Mouse (Mus musculus): Measurements from ENCODE around the gene Opa1.

The Opa1 gene

DNA sequence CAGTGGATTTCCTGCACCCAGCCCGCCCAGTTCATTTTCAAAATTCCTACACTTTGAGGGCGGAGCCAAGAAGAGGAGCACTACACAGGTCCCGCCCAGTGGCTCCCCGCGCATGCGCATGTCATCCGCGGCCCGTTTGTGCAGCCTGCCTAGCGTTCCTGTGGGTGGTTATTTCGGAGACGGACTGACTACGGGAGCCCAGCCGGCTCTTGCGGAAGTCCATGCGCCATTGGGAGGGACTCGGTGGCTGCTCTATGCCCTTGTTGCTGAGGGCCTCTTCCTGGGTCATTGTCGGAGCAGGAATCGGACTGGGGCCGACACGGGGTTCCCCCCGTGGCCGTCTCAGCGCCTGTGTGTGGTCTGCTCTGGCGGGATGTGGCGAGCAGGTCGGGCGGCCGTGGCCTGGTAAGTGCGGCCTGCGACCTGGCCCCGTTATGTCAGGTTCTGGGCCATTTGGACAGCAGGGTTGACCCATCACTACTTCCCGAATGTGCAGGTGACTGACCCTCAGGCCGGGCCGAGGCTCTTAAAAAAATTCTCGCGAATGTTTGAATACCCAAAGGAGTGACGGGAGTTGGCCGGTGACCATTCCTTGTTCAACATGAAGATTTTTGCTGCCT lies at the start of gene Opa1:
Gene Opa1 (plus strand): TSS at position 168 of the 620 bp plus-strand sequence.
- DNase-seq (ENCODE audit: low spot score in 2 of 2): peak; percentile 99

- no peak for DNase-seq (ENCODE audit: low spot score in 2 of 2)
These were observed 45.5 kb upstream of the Opa1 start for GRCm38 (mm10) chr16:29533641-29534040.

DNA sequence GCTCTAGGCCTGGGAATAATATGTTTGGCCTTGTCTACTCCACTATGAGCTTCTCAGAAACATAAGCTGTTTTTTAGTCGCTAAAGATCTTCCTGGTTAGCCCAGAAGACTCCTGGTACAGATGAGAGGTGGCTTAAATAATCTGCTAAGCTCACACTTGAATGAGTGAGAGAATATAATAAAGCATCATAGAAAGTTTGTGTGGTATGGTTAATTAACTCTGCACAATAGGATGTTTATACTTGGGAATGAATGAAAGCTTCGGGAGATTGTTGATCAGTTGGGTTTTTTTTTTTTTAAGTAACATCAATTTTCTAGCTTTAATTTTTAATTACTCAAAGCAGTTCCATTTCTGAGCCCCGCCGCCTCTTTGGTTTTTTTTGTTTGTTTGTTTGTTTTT lies 43.3 kb upstream of the Opa1 start:
- DNase-seq (ENCODE audit: low spot score in 2 of 2): no peak

- DNase-seq (ENCODE audit: low spot score in 2 of 2): peak in 1 of 2 experiments; percentile 11
These were observed 42.5 kb upstream of the Opa1 start for GRCm38 (mm10) chr16:29536411-29537204.

DNA sequence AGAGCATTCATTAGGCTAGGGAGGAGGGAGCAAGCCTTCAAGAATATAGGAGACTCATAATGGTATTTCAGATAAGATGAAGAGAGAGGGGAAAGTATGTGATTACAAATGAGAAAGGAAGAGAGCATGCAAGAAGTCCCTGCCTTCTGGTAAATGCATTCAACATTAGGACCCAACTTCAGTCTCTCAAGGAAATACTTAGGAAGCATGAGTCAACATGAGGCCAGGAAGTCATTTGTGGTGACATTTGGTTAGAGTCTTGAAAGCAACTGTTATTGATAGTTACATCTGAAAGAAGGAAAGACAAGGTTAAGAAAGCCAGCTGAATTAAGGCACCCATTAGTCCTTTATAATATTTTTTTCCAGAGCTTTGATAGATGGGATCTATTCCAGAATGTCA lies 39.2 kb upstream of the Opa1 start:
- DNase-seq (ENCODE audit: low spot score in 2 of 2): no peak

- DNase-seq (ENCODE audit: low spot score in 2 of 2): no peak
These were observed 37.9 kb upstream of the Opa1 start for GRCm38 (mm10) chr16:29541261-29541683.

- no peak for DNase-seq (ENCODE audit: low spot score in 2 of 2)
These were observed 34.3 kb upstream of the Opa1 start, which contains the start of gene Atp13a4 for GRCm38 (mm10) chr16:29544829-29545228. Gene Atp13a4, minus strand, starts transcription at chr16:29544864.

DNA sequence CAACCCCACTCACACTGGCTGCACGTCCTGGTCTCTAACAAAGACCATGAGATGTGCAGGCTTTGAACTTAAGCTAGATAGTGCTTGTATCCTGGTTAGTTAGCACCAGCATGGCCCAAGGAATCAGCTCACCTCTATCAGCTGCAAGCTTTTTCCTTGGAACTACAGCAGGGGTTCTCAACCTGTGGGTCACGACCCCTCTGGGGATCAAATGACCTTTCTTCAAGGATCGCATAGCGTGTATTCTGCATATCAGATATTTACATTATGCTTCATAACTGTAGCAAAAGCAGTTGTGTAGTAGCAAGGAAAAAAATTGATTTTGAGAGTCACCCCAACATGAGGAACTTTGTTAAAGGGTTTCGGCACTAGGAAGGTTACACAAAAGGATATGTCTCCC lies 19.5 kb upstream of the Opa1 start:
- no peak for DNase-seq (ENCODE audit: low spot score in 2 of 2)

DNA sequence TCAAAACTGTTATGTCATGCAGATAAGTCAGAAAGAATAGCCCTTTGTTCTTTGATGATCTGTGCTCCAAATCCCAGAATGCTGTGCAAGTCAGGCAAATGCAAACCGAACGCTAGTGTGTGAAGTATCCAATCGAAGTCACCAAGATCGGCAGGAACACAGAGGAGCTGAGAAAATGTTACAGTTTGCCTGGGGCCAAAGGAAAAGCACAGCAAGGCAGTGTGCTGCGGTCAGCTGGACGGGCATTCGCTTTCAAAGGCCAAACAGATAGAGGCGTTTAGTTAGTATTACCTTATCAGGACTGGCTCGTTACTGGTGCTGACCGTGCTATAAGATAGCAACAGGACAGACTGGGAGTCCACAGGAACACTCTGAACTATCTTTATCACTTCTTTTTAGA lies 18.7 kb upstream of the Opa1 start:
- no peak for DNase-seq (ENCODE audit: low spot score in 2 of 2)

DNA sequence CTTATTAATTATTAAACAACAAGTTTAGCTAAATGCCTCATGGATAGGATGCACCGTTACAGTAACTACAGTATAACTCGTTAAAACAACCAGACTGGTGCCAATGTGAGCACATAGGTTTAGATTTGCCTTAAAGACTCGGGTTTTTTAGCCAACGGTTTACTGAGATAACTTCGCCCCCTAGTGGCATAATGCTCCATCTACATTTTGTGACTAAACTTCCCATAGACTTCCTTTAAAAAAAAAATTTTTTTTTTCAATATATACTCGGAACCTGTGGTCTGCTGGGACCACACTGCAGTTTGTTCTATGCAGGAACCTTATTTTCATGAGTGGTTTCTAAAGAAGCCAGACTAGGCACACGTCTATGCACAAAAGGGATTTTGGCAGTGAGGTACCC lies 18.3 kb upstream of the Opa1 start:
- peak in 1 of 2 experiments; percentile 60 for DNase-seq (ENCODE audit: low spot score in 2 of 2)

DNA sequence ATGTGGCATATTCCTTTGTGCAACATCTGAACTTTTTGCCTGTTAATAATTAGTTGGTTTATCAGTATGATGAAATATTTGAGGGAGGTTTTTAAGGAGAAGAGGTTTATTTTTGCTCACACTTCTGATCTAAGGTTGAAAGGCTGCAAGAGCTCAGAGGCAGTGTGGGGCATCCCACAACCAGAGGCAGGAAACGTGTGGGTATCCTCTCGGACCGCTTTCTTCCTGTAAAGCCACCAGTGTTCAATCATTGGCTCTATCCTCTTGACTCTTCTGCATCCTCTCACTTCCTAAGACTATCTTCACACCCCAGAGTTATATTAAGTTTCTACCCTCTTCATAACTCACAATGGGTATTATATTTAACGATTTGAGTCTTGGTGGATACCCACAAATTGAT lies 5.1 kb upstream of the Opa1 start:
- DNase-seq (ENCODE audit: low spot score in 2 of 2): no peak

- peak in 1 of 2 experiments; percentile 28 for DNase-seq (ENCODE audit: low spot score in 2 of 2)
These were observed 3.5 kb upstream of the Opa1 start for GRCm38 (mm10) chr16:29575620-29576019.

- no peak for DNase-seq (ENCODE audit: low spot score in 2 of 2)
These were observed 648 bp downstream of the Opa1 start for GRCm38 (mm10) chr16:29579787-29580176.

- DNase-seq (ENCODE audit: low spot score in 2 of 2): no peak
These were observed 13.0 kb downstream of the Opa1 start for GRCm38 (mm10) chr16:29592171-29592570.

- no peak for DNase-seq (ENCODE audit: low spot score in 2 of 2)
These were observed 18.0 kb downstream of the Opa1 start for GRCm38 (mm10) chr16:29597122-29597521.

- DNase-seq (ENCODE audit: low spot score in 2 of 2): no peak
These were observed 26.4 kb downstream of the Opa1 start for GRCm38 (mm10) chr16:29605546-29605945.

DNA sequence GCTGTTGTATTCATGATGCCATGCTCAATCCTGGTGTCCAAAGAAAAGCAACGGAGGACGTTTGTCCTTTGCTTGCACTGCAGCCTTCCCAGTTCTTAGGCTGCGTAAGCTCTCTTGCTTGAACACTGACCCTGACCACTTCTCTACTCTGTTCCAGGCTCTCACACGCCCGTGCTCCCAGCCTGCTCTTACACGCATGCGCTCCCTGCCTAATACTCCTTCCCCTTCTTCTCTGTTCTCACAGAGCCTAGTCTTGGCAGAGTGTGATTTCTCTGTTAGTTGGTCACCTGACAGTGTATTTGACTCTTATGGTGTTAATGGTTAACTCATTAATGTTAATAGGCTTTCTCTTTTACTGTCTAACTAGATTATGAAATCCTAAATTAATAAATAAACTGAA lies 28.0 kb downstream of the Opa1 start:
- no peak for DNase-seq (ENCODE audit: low spot score in 2 of 2)

GRCm38 (mm10) chr16:29614762-29615161 lies 35.6 kb downstream of the Opa1 start:
- no peak for DNase-seq (ENCODE audit: low spot score in 2 of 2)

GRCm38 (mm10) chr16:29629053-29629452 lies 49.9 kb downstream of the Opa1 start:
- no peak for DNase-seq (ENCODE audit: low spot score in 2 of 2)

- DNase-seq (ENCODE audit: low spot score in 2 of 2): no peak
These were observed 56.6 kb downstream of the Opa1 start for GRCm38 (mm10) chr16:29635780-29636179.

DNA sequence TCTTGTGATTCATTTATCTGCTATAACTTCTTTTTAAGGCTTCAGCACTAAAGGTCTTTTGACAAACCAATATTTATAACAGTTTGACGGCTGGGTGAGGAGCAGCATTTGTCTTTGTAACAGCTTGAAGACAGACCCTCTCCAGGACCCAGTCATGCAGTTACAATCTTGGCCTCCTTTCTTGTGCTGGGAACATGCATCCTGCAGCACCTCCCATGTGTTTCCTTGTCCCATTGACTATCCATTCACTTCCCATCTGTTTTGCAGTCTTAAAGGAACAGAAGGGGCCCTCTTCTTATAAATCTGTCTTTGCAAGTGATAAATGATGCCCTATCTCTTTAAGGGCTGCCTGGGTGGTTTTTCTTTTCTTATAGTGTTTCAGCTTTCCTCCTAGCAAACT lies 63.2 kb downstream of the Opa1 start:
- DNase-seq (ENCODE audit: low spot score in 2 of 2): peak in 1 of 2 experiments; percentile 45

DNA sequence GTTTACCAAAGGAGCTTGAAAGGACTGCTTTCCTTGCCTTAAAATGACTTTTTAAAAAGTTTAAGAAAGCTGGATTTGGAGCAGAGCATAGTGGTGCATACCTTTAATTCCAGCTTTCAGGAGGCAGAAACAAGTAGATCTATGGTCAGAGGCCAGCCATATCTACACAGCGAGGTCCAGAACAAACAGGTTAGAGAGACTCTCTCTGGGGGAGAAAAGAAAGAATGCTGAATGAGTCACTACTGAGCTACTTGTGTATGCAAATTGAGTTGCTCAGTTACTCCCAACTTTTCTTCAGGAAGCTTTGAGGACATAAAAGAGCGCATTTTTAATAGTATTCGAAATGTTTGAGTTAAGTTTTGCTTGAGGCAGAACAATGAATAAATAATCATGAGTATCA lies 65.7 kb downstream of the Opa1 start:
- DNase-seq (ENCODE audit: low spot score in 2 of 2): no peak

GRCm38 (mm10) chr16:29646202-29646601 lies 67.1 kb downstream of the Opa1 start:
- no peak for DNase-seq (ENCODE audit: low spot score in 2 of 2)
